Mouse (Mus musculus) megakaryocyte progenitor cell, adult 5-6 weeks (primary cell): ENCODE data around the gene Immp2l. TPM values are rescaled to one million over a fixed set of nuclear protein-coding genes. Genes with fewer than 3 reads are reported as not detected.
"Not testable (repeated sequence)": the region's sequence is repeated elsewhere in the genome, so short reads cannot be mapped to it uniquely, and the experiment has no call there.

Experiments used
- ATAC-seq: replicated peaks from 2 replicates; pipeline ENCODE4 v1.8.0; 2016; ENCODE audit warnings: mild to moderate bottlenecking, moderate TSS enrichment, inconsistent platforms; ENCODE audit not compliant: poor library complexity
- total RNA-seq, 2 experiments: library from RNA; stranded (forward) in 1 of 2; stranded (reverse) in 1 of 2; fragments of 157-497, 149-512 nt in 1 of 2; fragments of 200-1000 nt in 1 of 2; gene quantifications; 2 replicates each; pipeline versions ENCODE4 v1.2.3 to v1.2.4; 2015 to 2017

The Immp2l gene
- total RNA-seq (2015) = 7.4 and 9.1 TPM in 2 replicates
- total RNA-seq (2017) = 2.9 and 5.7 TPM in 2 replicates

DNA sequence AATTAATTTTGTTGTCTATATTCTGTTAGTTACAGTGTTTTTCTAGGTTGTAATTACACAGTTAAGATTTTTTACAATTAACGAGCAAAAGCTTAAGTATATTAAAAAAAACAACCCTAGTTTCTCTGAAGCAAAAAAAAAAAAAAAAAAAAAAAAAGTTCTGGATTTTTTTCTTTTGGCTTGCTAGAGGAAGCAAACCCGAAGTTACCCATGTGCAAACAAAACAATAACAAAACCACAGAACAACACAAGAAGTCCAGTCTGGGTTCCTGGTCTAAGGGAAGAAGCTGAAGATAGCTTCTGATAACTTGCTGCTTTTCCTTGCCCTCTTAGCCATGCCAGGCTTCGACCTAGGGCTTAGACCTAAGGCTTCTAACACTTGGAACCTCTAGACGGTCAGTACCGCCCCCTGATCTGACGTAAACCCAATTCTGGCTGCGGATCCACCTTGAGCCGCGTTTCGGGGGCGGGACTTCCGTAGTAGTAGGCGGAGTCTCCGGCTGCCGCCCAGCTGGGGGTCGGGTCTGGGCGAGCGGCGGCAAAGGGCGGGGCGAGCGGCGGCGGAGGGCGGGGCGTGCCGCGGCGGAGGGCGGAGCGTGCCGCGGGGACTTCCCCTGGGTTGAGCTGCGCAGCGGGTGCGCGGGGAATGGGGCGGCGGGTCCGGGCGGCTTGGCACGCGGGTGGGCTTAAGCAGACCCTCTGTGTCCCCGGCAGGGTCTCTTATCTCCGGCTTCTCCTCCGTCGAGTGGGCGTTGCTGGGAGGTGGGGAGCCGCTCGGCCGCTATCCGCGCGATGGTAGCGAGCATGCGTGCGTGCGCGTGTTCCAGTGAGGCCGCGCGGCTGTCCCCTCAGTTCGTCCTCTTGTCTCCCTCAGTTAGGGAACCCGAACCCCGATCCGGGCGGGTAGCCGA is at the start of gene Immp2l:
Gene Immp2l (plus strand): TSS at position 580 of the 911 bp plus-strand sequence.
- peak; percentile 94 for ATAC-seq

DNA sequence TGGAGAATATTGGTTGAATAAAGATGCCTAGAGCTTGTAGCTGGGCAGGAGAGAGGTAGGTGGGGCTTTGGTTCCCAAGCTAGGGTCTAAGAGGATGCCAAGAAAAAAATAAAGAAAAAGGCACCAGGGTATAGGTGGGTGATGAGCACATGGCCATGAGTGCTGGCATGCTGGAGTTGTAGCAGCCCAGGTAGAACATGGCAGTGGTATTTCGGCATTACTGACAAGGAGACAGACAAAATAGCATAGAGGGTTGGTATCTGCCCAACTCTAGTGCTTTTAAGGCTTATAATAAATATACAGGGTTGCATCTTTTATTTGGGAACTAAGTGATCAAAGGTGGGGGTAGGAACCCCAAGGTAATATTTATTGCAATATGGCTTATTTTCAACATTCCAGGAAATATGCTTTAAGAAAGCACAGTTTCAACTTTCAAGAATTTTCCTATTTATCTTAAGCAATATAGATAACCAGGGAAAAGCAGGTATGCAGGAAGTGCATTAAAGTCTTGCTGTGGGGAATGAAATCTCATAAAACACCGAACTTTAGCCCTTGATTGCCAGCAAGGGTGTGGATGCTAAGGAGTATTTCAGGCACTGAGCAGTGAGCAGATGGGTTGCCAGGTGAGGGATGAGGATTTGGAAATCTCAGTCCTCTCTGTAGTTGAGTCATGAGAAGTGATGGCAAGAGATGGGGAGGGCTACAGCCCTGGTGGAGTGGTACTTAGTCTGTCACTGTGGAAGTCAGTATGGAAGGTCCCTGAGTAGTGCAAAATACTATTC is 45.0 kb upstream of the Immp2l start:
- no peak for ATAC-seq

DNA sequence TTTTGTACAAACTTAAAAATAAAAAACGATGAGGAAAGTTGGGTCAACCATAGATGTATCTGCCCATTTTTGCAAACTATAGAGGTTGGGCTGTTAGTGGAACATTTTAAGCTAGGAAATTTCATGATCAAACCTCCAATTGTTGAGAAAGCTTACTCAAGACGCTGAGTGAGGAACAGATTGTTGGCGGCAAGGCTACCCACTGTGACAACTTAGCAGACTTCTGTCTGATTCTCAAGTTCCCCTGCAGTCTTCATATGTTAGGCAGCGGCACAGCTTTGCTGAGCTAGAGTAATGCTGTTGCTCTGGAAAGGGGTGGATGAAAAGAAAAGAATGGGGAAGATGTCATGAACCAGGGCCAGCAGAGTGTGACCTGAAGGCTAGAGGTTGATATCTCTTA is 44.2 kb upstream of the Immp2l start:
- ATAC-seq = no peak

DNA sequence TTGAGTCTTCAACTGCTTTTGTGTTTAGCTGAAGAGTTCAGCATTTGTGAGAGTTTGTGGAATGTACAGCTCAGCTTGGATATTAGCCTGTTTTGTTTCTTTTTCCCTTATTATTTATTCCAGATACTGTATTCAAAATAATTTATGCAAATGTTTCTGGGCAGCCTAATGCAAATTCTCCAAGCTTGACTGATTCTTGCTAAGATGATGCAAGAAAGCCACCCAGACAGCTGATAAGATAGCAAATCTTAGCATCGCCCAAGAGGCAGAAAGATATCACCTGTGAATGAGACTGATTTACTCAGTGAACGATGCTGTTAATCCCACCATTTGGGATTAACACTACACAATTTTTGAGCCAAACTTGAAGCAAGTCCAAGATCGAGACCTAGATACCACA is 43.7 kb upstream of the Immp2l start:
- ATAC-seq = no peak

DNA sequence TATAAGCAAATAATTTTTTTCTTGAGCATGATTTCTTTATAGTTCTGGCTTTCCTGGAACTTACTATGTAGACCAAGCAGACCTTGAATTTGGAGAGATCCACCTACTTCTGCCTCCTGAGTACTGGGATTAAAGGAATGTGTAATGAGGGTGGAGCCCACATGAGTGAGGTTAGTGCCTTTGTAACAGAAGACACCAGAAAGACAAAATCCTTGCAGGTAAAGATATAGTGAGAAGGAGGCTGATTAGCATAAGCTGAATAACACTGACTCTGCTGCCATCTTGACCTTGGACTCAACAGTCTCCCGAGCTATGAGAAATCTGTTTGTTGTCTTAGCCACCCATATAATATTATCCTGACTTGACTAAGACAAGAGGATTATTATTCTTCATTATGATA is 40.9 kb upstream of the Immp2l start:
- ATAC-seq = no peak

DNA sequence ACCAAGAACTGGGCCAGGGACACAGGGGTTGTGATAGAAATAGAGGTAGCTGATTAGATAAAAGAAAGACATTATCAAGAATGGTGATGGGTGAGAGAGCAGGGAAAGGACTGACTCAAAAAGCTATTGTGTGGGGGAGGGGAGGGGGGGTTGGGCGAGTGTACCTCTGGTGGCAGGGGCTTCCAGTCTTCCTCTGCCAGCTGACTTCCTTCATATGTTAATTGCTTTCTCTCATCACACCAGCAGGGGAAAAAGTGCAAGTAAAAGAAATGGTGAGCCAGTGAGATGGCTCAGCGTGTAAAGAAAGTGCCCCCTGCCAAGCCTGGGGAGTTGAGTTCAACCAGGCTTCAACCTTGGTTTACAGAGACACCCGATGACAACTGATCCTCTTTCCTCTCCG is 39.2 kb upstream of the Immp2l start:
- no peak for ATAC-seq

DNA sequence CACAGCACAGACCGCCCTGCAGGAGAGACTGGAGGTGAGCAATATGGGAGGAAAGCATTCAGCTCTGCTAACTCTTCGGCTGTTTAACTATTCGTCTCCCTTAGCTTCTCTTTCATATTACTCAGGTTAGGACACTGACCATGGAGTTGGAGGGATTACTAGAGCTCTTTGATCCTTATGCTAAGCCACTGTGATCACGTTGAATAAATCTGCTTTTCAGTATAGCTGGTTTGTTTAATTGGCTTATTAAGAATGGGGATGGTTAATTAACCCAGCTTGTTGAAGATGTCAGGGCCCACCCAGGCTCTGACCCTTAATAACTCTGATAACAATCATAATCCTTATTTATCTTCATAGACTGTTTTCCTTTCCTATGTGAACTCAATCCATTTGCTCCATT is 38.1 kb upstream of the Immp2l start:
- no peak for ATAC-seq

DNA sequence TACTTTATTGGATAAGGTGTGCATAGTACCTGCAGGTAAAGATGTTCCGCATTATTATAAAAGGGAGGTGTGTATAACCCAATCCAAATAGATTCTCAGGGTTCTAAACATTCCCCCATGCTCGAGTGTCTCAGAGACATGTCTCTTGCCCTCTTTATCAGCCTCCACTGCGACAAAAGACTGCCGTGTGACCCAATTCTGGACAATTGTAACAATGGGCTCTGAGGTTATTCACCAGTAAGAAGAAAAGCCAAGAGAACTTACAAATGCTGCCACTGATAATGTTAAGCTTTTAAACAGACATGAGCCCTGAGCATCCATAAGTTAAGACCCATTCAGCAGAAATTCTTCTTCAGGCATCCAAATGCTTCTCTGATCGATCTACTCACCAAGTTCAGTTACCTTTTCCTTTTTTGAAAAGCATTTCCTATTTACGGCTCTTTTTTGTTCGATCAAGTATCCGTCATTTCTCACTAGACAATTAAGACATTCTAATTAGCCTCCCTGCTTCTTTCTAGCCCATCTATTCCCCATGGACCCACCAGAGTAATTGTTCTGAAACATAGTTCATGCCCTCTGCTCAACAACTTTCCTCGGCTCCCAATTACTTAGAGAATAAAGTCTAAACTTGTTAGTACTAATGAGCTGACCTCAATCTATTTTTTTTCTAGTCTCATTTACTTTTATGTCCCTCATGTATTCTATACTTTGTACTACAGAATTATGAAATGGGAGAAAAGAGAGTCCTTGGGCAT is 35.4 kb upstream of the Immp2l start:
- no peak for ATAC-seq

DNA sequence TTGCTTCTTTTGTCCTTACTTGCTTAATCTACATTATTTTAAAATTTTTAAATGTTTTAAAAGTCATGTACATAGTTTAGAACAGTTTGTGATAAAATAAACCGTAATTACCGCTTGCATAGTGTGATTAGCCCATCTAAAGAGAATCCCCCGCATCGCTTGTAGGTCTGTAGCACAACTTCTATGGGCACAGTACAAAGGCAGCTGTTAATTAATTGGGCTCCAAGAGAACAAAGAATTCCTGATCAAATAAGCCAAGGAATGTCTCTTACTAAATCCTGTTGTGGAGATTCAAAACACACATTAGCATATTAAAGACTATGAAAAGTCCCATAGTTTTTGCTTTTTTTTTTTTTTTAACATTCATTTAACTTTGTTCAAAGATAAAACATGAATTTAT is 32.2 kb upstream of the Immp2l start:
- ATAC-seq = no peak

DNA sequence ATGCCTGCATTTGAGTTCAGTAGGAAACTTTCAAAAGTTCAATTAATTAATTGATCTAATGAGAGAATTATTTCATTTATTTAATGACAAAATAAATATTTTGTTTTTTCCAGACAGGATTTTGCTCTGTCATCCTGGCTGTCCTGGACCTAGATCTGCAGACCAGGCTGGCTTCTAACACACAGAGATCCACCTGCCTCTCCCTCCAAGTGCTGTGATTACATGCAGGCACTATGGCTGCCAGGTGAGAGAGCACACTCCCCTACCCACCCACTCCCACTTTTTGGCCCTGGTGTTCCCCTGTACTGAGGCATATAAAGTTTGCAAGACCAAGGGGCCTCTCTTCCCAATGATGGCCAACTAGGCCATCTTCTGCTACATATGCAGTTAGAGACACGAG is 31.7 kb upstream of the Immp2l start:
- ATAC-seq = not testable (repeated sequence)

DNA sequence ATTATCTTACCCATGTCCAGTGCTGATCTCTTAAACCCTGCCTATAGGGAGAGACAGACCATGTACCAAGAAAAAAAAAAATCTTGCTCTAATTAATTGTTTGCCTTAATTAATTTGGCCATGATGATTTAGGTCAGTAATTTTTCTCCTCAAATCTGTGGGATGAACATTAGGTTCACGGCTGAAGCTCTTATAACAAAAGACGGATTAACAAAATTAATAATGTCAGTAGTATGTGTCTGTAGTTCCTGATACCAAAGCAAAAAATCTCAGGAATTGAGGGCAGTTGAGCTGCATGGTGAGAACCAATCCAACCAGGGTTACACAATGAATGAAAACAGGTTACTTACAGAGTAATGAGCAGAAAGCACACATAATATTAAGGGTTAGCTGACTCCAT is 29.0 kb upstream of the Immp2l start:
- ATAC-seq = no peak

DNA sequence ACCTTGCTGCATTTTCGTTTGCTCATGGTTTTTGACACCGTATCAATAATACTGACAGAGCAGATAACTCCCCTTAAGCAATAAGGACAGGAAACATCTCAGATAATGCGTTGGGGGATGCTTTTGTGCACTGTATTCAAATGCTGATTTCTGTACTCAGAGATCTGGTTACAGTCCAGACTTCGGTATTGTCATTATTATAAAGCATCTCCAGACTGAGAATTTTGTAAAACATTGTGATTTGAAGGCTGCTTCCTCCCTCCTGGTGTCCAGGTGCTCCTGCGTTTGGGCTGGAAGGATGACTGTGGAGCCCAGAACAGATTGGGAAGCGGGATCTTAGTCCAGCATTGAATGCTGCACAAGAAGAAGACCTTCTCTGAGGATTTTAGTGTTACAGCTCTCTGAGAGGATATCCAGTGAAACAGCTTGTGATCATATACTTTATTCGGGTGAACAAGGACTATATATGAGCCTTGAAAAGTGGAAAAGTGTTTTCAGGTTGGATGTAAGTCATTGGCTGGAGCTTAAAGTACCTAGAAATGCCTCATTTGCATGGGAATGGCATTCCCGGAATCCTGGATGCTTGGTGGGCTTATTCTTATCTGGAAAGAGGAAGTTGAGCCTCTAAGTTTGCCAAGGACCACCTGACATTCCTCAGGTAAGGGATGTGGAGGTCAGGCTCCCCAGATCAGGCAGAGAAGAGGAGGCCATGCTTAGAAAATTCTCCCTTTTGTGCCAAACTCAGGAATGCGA is 28.1 kb upstream of the Immp2l start:
- ATAC-seq = no peak

DNA sequence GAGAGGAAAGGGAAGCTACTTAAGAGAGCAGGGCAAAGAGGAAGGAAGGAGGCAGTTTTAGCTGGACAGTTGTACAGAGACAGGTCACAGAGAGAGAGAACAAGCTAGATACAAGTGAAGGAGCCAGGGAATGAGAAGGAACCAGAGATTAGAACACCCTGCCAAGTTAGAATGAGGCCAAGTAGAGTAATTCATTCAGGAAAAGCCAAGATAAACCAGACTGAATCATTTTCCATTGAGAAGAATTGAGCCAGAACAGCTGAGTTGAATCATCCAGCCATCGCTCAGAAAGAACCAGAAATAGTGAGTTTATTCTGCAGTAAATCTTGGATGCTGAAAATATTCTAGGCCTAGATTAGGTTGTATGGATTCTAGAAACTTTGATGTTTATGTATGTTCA is 1.4 kb upstream of the Immp2l start:
- no peak for ATAC-seq

DNA sequence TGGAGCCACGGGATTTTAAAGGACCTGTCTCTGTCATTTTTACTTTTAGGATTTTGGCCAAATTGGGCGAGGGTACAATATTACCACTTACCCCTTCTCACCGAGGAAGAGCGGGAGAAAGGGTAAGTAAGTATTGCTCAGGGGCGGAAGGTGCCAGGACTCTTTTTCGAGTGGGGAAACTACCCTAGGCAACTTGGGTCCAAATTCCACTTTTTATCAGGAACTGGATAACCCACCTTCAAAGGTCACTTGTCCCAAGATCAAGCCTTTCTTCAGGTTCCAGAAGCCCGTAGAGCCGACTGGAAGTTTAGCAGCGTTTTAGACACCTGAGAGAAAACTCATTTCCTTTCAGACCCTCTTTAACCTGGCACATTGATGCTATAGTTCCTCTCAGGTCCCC is 622 bp downstream of the Immp2l start:
- ATAC-seq = no peak

DNA sequence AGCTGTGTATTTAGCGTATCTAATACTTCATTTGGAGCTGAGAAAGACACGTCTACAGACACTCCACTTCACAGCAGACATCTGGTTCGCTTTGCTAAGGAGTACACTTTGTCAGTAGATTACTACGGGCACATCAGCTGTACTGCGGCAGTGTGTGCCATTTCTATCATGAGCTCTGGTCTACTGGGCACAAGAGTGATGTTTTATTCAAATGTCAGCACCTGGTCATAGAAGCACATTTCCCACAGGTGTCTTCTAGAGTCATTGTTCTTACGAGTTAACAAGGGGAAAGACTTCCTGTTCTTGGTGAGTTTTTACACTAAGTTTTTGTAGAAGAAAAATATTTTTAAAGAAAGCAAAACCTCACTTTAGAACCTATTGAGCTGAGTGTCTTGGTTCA is 3.6 kb downstream of the Immp2l start:
- no peak for ATAC-seq

DNA sequence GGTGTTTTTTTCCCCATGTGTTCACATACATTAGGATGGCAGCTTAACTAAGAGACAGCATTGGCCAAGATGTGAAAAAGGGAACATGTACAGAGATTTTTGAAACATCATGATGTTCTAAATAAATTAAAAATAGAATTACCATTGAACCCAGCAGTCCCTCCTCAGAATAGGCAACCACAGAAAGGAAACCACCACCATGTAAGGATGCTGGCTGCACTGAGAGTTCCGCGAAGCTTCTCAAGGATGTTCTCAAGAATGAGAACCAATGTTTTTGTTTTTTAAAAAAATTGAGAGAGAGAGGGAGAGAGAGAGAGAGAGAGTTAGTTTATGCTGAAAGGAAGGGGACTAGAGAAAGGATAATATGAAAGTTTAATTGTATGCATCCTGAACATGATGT is 7.2 kb downstream of the Immp2l start:
- peak; percentile 37 for ATAC-seq

DNA sequence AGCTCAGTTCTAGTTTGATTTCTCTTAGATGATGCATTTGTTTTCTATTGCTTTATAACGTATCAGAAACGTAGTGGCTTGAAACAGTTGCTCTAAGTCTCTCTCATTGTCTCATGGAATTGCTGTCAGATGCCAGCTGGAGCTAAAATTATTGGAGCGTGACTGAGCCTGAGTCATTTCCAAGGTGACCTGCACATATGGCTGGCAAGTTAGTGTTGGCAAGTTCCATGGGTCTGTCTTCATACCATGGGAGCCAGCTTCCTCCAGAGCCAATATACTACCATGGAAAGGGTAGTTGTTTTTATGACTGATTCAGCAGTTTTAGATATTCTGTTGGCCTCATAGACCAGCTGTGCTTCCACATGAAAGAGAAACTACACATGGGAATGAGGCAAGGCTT is 9.3 kb downstream of the Immp2l start:
- no peak for ATAC-seq

DNA sequence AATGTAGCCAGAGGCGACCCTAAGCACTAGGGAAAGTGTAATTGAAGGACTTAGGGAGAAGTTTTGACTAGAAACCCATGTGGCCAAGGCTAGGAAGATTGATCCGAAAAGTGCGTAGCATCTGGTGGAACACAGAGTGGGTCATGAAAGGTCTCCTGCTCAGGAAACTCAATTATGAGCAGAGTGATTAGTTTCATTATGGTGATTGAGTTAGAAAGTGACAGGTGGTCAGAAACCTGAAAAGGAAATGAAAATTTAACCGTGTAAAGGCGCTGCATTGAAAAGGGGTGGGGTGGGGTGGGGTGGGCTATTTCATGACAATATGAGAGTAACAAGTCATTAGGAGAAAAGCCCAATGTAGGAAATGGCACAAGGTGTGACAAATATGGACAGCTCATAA is 15.9 kb downstream of the Immp2l start:
- no peak for ATAC-seq

DNA sequence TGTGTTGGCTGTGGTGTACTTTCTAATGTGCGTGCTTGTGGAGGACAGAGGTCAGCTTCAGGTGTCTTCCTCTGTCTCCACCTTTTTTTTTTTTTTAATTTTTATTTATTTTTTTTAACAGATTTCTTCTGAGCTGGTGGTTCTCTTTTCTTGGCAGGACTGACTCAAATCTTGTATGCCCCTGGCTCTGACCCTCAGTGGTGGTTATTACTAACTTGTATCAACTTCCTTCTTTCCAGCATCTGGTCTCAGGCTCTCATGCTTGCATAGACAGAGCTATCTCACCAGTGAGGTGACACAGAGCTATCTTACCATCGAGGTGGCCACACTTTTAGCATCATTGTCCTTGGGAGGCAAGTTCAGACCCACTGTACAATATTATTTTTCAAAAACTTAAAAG is 17.8 kb downstream of the Immp2l start:
- ATAC-seq = peak; percentile 48; the same call in 1 of the 2 replicates

DNA sequence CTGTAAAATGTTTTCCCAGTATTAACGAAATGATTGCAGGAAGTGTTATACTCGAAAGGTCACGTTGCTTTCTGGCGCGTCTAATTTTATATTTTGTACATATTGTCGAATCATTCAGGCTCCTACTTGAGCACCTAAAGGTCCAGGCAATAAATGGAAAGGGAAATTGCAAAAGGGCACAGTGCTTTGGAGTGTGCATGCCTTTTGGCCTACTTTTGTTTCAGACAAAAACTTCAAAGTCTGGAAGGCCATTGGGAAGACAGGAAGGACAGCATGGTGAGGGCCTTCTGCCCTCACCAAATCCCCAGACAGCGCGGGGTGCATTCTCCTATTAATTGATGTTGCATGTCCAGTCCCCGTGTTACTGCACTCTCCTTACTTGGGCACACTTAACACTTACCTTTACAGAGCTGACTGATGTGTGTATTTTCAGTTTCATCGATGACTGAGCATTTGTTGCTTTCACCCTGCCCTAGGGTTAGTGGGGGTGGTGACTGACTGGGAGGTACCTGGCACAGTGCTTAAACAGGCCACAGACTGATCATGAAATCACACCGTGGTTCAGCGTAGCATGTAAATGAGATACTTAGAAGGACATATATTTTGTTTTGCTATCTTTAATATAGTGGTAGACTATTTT is 20.7 kb downstream of the Immp2l start:
- ATAC-seq = no peak; the same call in 1 of the 2 replicates
